8 mouse cellular contexts compared by ENCODE assay signal in genomic region chr3:137863330-137864123, GRCm38 (mm10). TPM values are rescaled to one million over a fixed set of nuclear protein-coding genes. Genes with fewer than 3 reads are reported as not detected.
DNase-seq lines count a peak whose midpoint lies in the region; ATAC-seq and TF ChIP-seq lines count a peak whose summit lies in the region.

No protein-coding gene starts in this region.

- peak overlapping the region; percentile 63 for H3K9ac ChIP-seq in hindbrain, embryonic 14.5 days
- H3K9ac ChIP-seq in midbrain, embryonic 14.5 days (replicated peaks; ENCODE audit: low read length): peak overlapping the region; percentile 65

- H3K9me3 ChIP-seq in hindbrain, embryonic 14.5 days (ENCODE audit: control insufficient read depth, low read length): no peaks in the 10 kb centered on the region
- no peaks in the 10 kb centered on the region for H3K9me3 ChIP-seq in midbrain, embryonic 14.5 days (ENCODE audit: control insufficient read depth, low read length)

- peak overlapping the region; percentile 92 for H3K27ac ChIP-seq in left cerebral cortex, adult 2 months
- peak overlapping the region; percentile 87 for H3K27ac ChIP-seq in hindbrain, embryonic 14.5 days
- peak overlapping the region; percentile 90 for H3K27ac ChIP-seq in midbrain, embryonic 14.5 days (replicated peaks; ENCODE audit: low read depth, low read length)

- peak overlapping the region; percentile 87 for H3K4me3 ChIP-seq in left cerebral cortex, adult 2 months
- H3K4me3 ChIP-seq in hindbrain, embryonic 14.5 days (replicated peaks; ENCODE audit: low read length): peak overlapping the region; percentile 87
- peak overlapping the region; percentile 78 for H3K4me3 ChIP-seq in midbrain, embryonic 14.5 days (replicated peaks; ENCODE audit: low read depth, low read length)

- peak overlapping the region; percentile 63 for H3K4me2 ChIP-seq in hindbrain, embryonic 14.5 days (replicated peaks)
- H3K4me2 ChIP-seq in midbrain, embryonic 14.5 days (ENCODE audit: low read length): peak overlapping the region; percentile 67

- peaks cover 6% of the 10 kb centered on the region for H3K36me3 ChIP-seq in hindbrain, embryonic 14.5 days (replicated peaks; ENCODE audit: control insufficient read depth, insufficient read depth)
- H3K36me3 ChIP-seq in midbrain, embryonic 14.5 days (ENCODE audit: control insufficient read depth, insufficient read depth, low read length): peaks cover 8% of the 10 kb centered on the region; the same call in 1 of the 2 replicates

- no peaks in the 10 kb centered on the region for H3K27me3 ChIP-seq in hindbrain, embryonic 14.5 days (ENCODE audit: control insufficient read depth, insufficient read depth, low read length)
- H3K27me3 ChIP-seq in midbrain, embryonic 14.5 days (ENCODE audit: control insufficient read depth, insufficient read depth, low read length): no peaks in the 10 kb centered on the region

- 35% methylated on average over 22 of the region's 22 CpGs for WGBS in hindbrain, embryonic 14.5 days
- 38% methylated on average over 22 of the region's 22 CpGs for WGBS in midbrain, embryonic 14.5 days

- TF ChIP-seq POLR2A in brain, embryonic 14.5 days (IDR thresholded peaks at IDR 0.05; ENCODE audit: borderline replicate concordance, extremely low read depth, insufficient read depth, insufficient read length, poor library complexity, severe bottlenecking): no peak

- no peak for DNase-seq in left cerebral cortex, adult 2 months (ENCODE audit: extremely low spot score in 1 of 2, low spot score in 2 of 2)
- DNase-seq in left cerebral cortex, postnatal 10 days (ENCODE audit: extremely low spot score in 1 of 2, low spot score in 2 of 2): no peak
- DNase-seq in brain, embryonic 14.5 days (ENCODE audit: low read depth): peak; percentile 39
- no peak for DNase-seq in hindbrain, embryonic 14.5 days (ENCODE audit: low spot score)
- DNase-seq in midbrain, embryonic 14.5 days: no peak
- DNase-seq in adrenal gland, postnatal 25 days: no peak
- no peak for DNase-seq in spleen, postnatal 14 days (ENCODE audit: low spot score in 2 of 2)
- no peak for DNase-seq in urinary bladder, postnatal 25 days (ENCODE audit: low spot score)

- peaks cover 16% of the 10 kb centered on the region for H3K4me1 ChIP-seq in hindbrain, embryonic 14.5 days (replicated peaks; ENCODE audit: control insufficient read depth, insufficient read depth, low read length)
- H3K4me1 ChIP-seq in midbrain, embryonic 14.5 days (ENCODE audit: control insufficient read depth, insufficient read depth, low read length): no peaks in the 10 kb centered on the region

- no peak; the same call in 1 of the 2 replicates for ATAC-seq in hindbrain, embryonic 14.5 days (ENCODE audit: low FRiP score)
- no peak for ATAC-seq in midbrain, embryonic 14.5 days (ENCODE audit: low FRiP score, low TSS enrichment)

- TF ChIP-seq CTCF in left cerebral cortex, adult 2 months (IDR thresholded peaks at IDR 0.05): no peak
- no peak for TF ChIP-seq CTCF in brain, embryonic 14.5 days (IDR thresholded peaks at IDR 0.05; ENCODE audit: borderline replicate concordance, extremely low read depth, insufficient read depth, insufficient read length)

- intact Hi-C loops in left cerebral cortex, adult 2 months (cut with DNase I): loop anchor here (5.0 kb wide), 1 partner anchor 579 kb away; the partner anchor contains the start of gene Adh5
- intact Hi-C loops in left cerebral cortex, postnatal 10 days (cut with DNase I): loop anchor here (2.0 kb wide), 2 partner anchors 75 to 281 kb away; partner anchors contain the start of gene Mttp

RNA-seq across cellular contexts. Expression of gene H2afz, which starts 0.8 kb away (rescaled TPM):
- total RNA-seq in left cerebral cortex, adult 2 months (2021): 100 to 1,000 TPM; 168 to 196 TPM
- 100 to 1,000 TPM; 180 to 201 TPM for total RNA-seq in left cerebral cortex, postnatal 10 days (2021)
- 786 and 1,264 TPM in 2 replicates for polyA plus RNA-seq in brain, embryonic 14.5 days (2012; rRNA removed)
- polyA plus RNA-seq in hindbrain, embryonic 14.5 days (2014; fragmentation: Nextera tagmentation; extraction: Ambion mirVana): 748 TPM in 2 replicates
- 916 and 1,070 TPM in 2 replicates for polyA plus RNA-seq in midbrain, embryonic 14.5 days (2014; fragmentation: Nextera tagmentation; extraction: Ambion mirVana)
- 170 and 200 TPM in 2 replicates for total RNA-seq in adrenal gland, postnatal 25 days (2021)

RNA-seq across cellular contexts. Expression of gene Dnajb14, which starts 3.9 kb away (rescaled TPM):
- total RNA-seq in left cerebral cortex, adult 2 months (2021): 10 to 100 TPM; 44.5 to 47.6 TPM
- 10 to 100 TPM; 39.1 to 41.5 TPM for total RNA-seq in left cerebral cortex, postnatal 10 days (2021)
- polyA plus RNA-seq in brain, embryonic 14.5 days (2012; rRNA removed): 7.7 and 12.1 TPM in 2 replicates
- polyA plus RNA-seq in hindbrain, embryonic 14.5 days (2014; fragmentation: Nextera tagmentation; extraction: Ambion mirVana): 19.1 and 19.8 TPM in 2 replicates
- polyA plus RNA-seq in midbrain, embryonic 14.5 days (2014; fragmentation: Nextera tagmentation; extraction: Ambion mirVana): 14.0 and 15.8 TPM in 2 replicates
- total RNA-seq in adrenal gland, postnatal 25 days (2021): 18.0 and 22.4 TPM in 2 replicates

RNA-seq across cellular contexts. Expression of gene Lamtor3, which starts 54.8 kb away (rescaled TPM):
- 10 to 100 TPM; 68.4 to 73.2 TPM for total RNA-seq in left cerebral cortex, adult 2 months (2021)
- total RNA-seq in left cerebral cortex, postnatal 10 days (2021): 10 to 100 TPM; 66.2 to 68.8 TPM
- 77.3 and 97.8 TPM in 2 replicates for polyA plus RNA-seq in brain, embryonic 14.5 days (2012; rRNA removed)
- 128 and 131 TPM in 2 replicates for polyA plus RNA-seq in hindbrain, embryonic 14.5 days (2014; fragmentation: Nextera tagmentation; extraction: Ambion mirVana)
- polyA plus RNA-seq in midbrain, embryonic 14.5 days (2014; fragmentation: Nextera tagmentation; extraction: Ambion mirVana): 130 and 139 TPM in 2 replicates
- total RNA-seq in adrenal gland, postnatal 25 days (2021): 65.6 and 71.3 TPM in 2 replicates
